Mouse (Mus musculus) heart, postnatal 14 days (tissue): Measurements from ENCODE around the gene Gm9887. TPM values are rescaled to one million over a fixed set of nuclear protein-coding genes. Genes with fewer than 3 reads are reported as not detected.

ENCODE experiments used
- DNase-seq, 2 experiments: peaks; one replicate each; pipeline ENCODE4 v3.0.0; 2021 to 2022
- intact Hi-C: fragments of 180-260 bp; cut with DNase I; formaldehyde crosslinking; loops from one replicate; pipeline ENCODE4 v1.15.1; 2025
- long read RNA-seq, 2 experiments: library from polyadenylated mRNA; stranded (forward); transcript quantifications; one replicate each; pipeline ENCODE4 v2.0.0; 2021
- total RNA-seq, 2 experiments: library from RNA; stranded (reverse); gene quantifications; 2 replicates each; pipeline ENCODE4 v1.2.3; 2021

The Gm9887 gene
- 1 to 10 TPM in 1 of 2 experiments, not detected in 1; 1.1 TPM for total RNA-seq
- long read RNA-seq, experiment 1 = 0 reads
- long read RNA-seq, experiment 2 = 0 reads

GRCm38 (mm10) chr12:69371854-69372671 is at the start of gene Gm9887, which contains the start of gene Arf6:
Gene Gm9887 (minus strand): TSS chr12:69372458.
Gene Arf6 (plus strand): TSS chr12:69372150.
- intact Hi-C loops = loop anchor here (2.0 to 5.0 kb wide), 5 partner anchors 90 to 325 kb away; partner anchors contain the start of gene Sos2
- peak; percentile 100 for DNase-seq

GRCm38 (mm10) chr12:69420716-69421115 is 48.5 kb upstream of the Gm9887 start:
- no peak for DNase-seq
- intact Hi-C loops = no loop called here

- intact Hi-C loops = loop anchor here (5.0 kb wide), 1 partner anchor 42 kb away; no protein-coding TSS in a partner anchor
- DNase-seq = no peak
Measured at GRCm38 (mm10) chr12:69419606-69420005, 47.3 kb upstream of the Gm9887 start.

- intact Hi-C loops = loop anchor here (5.0 kb wide), 1 partner anchor 42 kb away; no protein-coding TSS in a partner anchor
- DNase-seq = no peak
Measured at GRCm38 (mm10) chr12:69419017-69419605, 46.9 kb upstream of the Gm9887 start.

- intact Hi-C loops = loop anchor here (5.0 kb wide), 1 partner anchor 41 kb away; no protein-coding TSS in a partner anchor
- no peak for DNase-seq
Measured at GRCm38 (mm10) chr12:69418606-69419005, 46.3 kb upstream of the Gm9887 start.

- no peak for DNase-seq
- intact Hi-C loops = loop anchor here (5.0 kb wide), 1 partner anchor 40 kb away; no protein-coding TSS in a partner anchor
Measured at GRCm38 (mm10) chr12:69417701-69418291, 45.5 kb upstream of the Gm9887 start.

GRCm38 (mm10) chr12:69416793-69417192 is 44.5 kb upstream of the Gm9887 start:
- intact Hi-C loops = loop anchor here (5.0 kb wide), 1 partner anchor 39 kb away; no protein-coding TSS in a partner anchor
- DNase-seq = no peak

- intact Hi-C loops = loop anchor here (5.0 kb wide), 1 partner anchor 38 kb away; no protein-coding TSS in a partner anchor
- DNase-seq = no peak
Measured at GRCm38 (mm10) chr12:69414826-69415572, 42.7 kb upstream of the Gm9887 start.

- intact Hi-C loops = no loop called here
Measured at GRCm38 (mm10) chr12:69413303-69413702, 41.0 kb upstream of the Gm9887 start.

GRCm38 (mm10) chr12:69411936-69412335 is 39.7 kb upstream of the Gm9887 start:
- intact Hi-C loops = no loop called here
- no peak for DNase-seq

More at GRCm38 (mm10) chr12:69413303-69413702, 41.0 kb upstream of the Gm9887 start:
- no peak for DNase-seq

- no peak for DNase-seq
- intact Hi-C loops = no loop called here
Measured at GRCm38 (mm10) chr12:69410767-69411166, 38.5 kb upstream of the Gm9887 start.

GRCm38 (mm10) chr12:69402594-69403167 is 30.4 kb upstream of the Gm9887 start:
- DNase-seq = no peak
- intact Hi-C loops = no loop called here

- intact Hi-C loops = no loop called here
- no peak for DNase-seq
Measured at GRCm38 (mm10) chr12:69402100-69402499, 29.8 kb upstream of the Gm9887 start.

- intact Hi-C loops = no loop called here
- DNase-seq = no peak
Measured at GRCm38 (mm10) chr12:69400871-69401286, 28.6 kb upstream of the Gm9887 start.

- no peak for DNase-seq
- intact Hi-C loops = no loop called here
Measured at GRCm38 (mm10) chr12:69400367-69400766, 28.1 kb upstream of the Gm9887 start.

- intact Hi-C loops = no loop called here
- no peak for DNase-seq
Measured at GRCm38 (mm10) chr12:69394456-69394855, 22.2 kb upstream of the Gm9887 start.

GRCm38 (mm10) chr12:69393076-69393475 is 20.8 kb upstream of the Gm9887 start:
- intact Hi-C loops = no loop called here
- no peak for DNase-seq

- intact Hi-C loops = no loop called here
- no peak for DNase-seq
Measured at GRCm38 (mm10) chr12:69390000-69390698, 17.9 kb upstream of the Gm9887 start.
